Mouse (Mus musculus) embryonic facial prominence, embryonic 10.5 days (tissue): ENCODE results near the gene Rab31. TPM values are rescaled to one million over a fixed set of nuclear protein-coding genes. Genes with fewer than 3 reads are reported as not detected.
A peak's percentile ranks its signal among the peaks of the same experiment; 100 is the strongest.

Experiments
- DNase-seq: peaks from one replicate; pipeline ENCODE4 v3.0.0-alpha.2; 2017; ENCODE audit warnings: low spot score
- H3K27ac ChIP-seq: fragments of 300-500 bp; sonication (generic); replicated peaks from 2 replicates; pipeline ENCODE4 v1.5.1; 2016; ENCODE audit warnings: mild to moderate bottlenecking
- H3K27me3 ChIP-seq: fragments of 300-500 bp; sonication (generic); replicated peaks from 2 replicates; pipeline ENCODE4 v1.6.1; 2016; ENCODE audit warnings: low read depth, mild to moderate bottlenecking; ENCODE audit not compliant: poor library complexity, severe bottlenecking
- H3K36me3 ChIP-seq: fragments of 300-500 bp; sonication (generic); replicated peaks from 2 replicates; pipeline ENCODE4 v1.6.1; 2016; ENCODE audit warnings: mild to moderate bottlenecking, moderate library complexity
- H3K4me1 ChIP-seq: fragments of 300-500 bp; sonication (generic); 2 replicates; pipeline ENCODE4 v1.6.1; 2016
- H3K4me3 ChIP-seq: fragments of 300-500 bp; sonication (generic); 2 replicates; pipeline ENCODE4 v1.5.1; 2016; ENCODE audit warnings: mild to moderate bottlenecking, moderate library complexity
- H3K9me3 ChIP-seq: fragments of 300-500 bp; sonication (generic); 2 replicates; pipeline ENCODE4 v1.6.1; 2016; ENCODE audit warnings: mild to moderate bottlenecking
- WGBS: fragments of 180-500 bp; shearing (Covaris S2); methylation state at CpG from one replicate; pipeline ENCODE4 v1.1.7; 2016; 5-methylcytosine and 5-hydroxymethylcytosine counted together
- polyA plus RNA-seq: library from polyadenylated mRNA; unstranded; fragments of >200 nt; fragmentation: Nextera tagmentation; extraction: Ambion mirVana; gene quantifications from 2 replicates; pipeline ENCODE4 v1.2.1, GENCODE M21; 2016

Gene Rab31
- polyA plus RNA-seq, 1 experiment from 2014 or later, result 58.7 TPM

DNA sequence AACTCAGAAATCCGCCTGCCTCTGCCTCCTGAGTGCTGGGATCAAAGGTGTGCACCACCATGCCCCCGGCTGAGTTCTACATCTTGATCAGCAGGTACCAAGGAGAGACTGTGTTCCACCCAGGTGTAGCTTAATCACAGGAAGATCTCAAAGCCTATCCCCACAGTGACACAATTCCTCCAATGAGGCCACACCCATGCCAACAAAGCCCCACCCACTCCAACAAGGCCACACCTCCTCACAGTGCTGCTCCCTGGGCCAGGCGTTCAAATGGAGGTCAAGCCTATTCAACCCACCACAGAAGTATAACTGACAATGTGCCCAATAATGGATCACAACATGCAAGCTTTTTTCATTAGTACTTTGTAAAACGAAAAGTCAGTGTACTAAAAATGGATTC lies 4.9 kb upstream of the Rab31 start:
- Histone ChIP-seq H3K27me3 (peaks cover 8% of the 10 kb centered on the region), H3K27ac (no peak overlapping the region), H3K36me3 (no peaks in the 10 kb centered on the region), H3K9me3 (no peaks in the 10 kb centered on the region), H3K4me1 (peaks cover 20% of the 10 kb centered on the region), H3K4me3 (no peak overlapping the region)
- 88% methylated on average over 4 of the region's 4 CpGs for WGBS
- DNase-seq, result no peak

DNA sequence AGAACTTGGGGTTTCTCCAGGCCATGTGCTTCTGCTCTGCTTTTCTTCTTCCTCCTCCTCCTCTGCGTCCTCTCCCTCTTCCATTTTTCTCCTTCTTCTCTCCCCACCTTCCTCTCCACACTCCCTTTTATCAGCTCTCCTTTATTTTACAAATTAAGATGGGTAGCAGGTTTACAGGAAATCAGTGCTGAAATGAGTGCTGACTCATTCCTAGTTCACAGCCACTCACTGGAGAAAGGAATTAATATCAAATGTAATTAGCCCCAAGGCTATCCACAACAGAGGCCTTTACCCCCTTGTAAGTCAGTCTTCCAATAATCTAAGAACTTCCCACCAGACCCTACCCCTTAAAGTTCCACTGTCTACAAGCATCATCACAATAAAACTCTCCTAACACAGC lies 3.7 kb upstream of the Rab31 start:
- H3K36me3 ChIP-seq, result no peaks in the 10 kb centered on the region
- 62% methylated on average over 1 of the region's 1 CpGs for WGBS
- H3K27me3 ChIP-seq, result peaks cover 15% of the 10 kb centered on the region
- H3K9me3 ChIP-seq, result no peaks in the 10 kb centered on the region
- DNase-seq, result no peak
- no peak overlapping the region for H3K27ac ChIP-seq
- H3K4me3 ChIP-seq, result no peak overlapping the region
- H3K4me1 ChIP-seq, result peaks cover 22% of the 10 kb centered on the region

GRCm38 (mm10) chr17:65774439-65774838 lies 1.9 kb upstream of the Rab31 start:
- no peak for DNase-seq
- Histone ChIP-seq H3K27ac (no peak overlapping the region), H3K4me3 (no peak overlapping the region), H3K27me3 (peaks cover 22% of the 10 kb centered on the region), H3K9me3 (no peaks in the 10 kb centered on the region), H3K36me3 (no peaks in the 10 kb centered on the region), H3K4me1 (peaks cover 34% of the 10 kb centered on the region)
- 59% methylated on average over 7 of the region's 7 CpGs for WGBS

DNA sequence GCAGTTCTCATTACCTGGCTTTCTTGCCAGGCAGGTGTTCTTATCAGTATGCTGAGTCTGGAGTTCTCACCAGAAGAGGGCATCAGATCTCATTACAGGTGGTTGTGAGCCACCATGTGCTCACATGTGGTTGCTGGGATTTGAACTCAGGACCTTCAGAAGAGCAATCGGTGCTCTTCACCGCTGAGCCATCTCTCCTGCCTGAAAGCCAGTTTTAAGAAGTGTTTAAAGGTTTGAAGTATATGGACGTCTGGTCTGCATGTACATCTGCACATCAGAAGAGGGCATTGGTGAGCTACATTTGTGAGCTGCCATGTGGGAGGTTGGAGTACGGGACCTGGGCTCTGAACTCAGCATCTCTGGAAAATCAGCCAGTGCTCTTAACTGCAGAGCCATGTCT lies 1.1 kb upstream of the Rab31 start:
- no peak for DNase-seq
- H3K36me3 ChIP-seq, result no peaks in the 10 kb centered on the region
- H3K4me1 ChIP-seq, result peaks cover 43% of the 10 kb centered on the region
- H3K9me3 ChIP-seq, result no peaks in the 10 kb centered on the region
- no peak overlapping the region for H3K4me3 ChIP-seq
- H3K27ac ChIP-seq, result no peak overlapping the region
- H3K27me3 ChIP-seq, result peaks cover 22% of the 10 kb centered on the region
- WGBS, result 65% methylated on average over 4 of the region's 4 CpGs

- H3K4me1 ChIP-seq, result peaks cover 48% of the 10 kb centered on the region
Measured at GRCm38 (mm10) chr17:65770982-65771915, 1.3 kb downstream of the Rab31 start.

GRCm38 (mm10) chr17:65768486-65768885 lies 4.1 kb downstream of the Rab31 start:
- Histone ChIP-seq H3K4me1 (peaks cover 45% of the 10 kb centered on the region), H3K4me3 (no peak overlapping the region), H3K27me3 (peaks cover 16% of the 10 kb centered on the region), H3K9me3 (no peaks in the 10 kb centered on the region), H3K27ac (no peak overlapping the region), H3K36me3 (peaks cover 17% of the 10 kb centered on the region)
- WGBS, result 81% methylated on average over 5 of the region's 5 CpGs
- DNase-seq, result no peak

More at GRCm38 (mm10) chr17:65770982-65771915, 1.3 kb downstream of the Rab31 start:
- H3K27ac ChIP-seq, result peak overlapping the region; percentile 91
- H3K27me3 ChIP-seq, result peaks cover 22% of the 10 kb centered on the region
- DNase-seq, result peak; percentile 23
- H3K36me3 ChIP-seq, result peaks cover 4% of the 10 kb centered on the region
- WGBS, result 22% methylated on average over 17 of the region's 17 CpGs
- no peaks in the 10 kb centered on the region for H3K9me3 ChIP-seq
- H3K4me3 ChIP-seq, result peak overlapping the region; percentile 88

GRCm38 (mm10) chr17:65763221-65763620 lies 9.3 kb downstream of the Rab31 start:
- peaks cover 1% of the 10 kb centered on the region for H3K4me1 ChIP-seq
- H3K36me3 ChIP-seq, result peaks cover 47% of the 10 kb centered on the region
- DNase-seq, result no peak
- 96% methylated on average over 14 of the region's 14 CpGs for WGBS
- no peaks in the 10 kb centered on the region for H3K9me3 ChIP-seq
- H3K4me3 ChIP-seq, result no peak overlapping the region
- H3K27me3 ChIP-seq, result no peaks in the 10 kb centered on the region
- no peak overlapping the region for H3K27ac ChIP-seq

DNA sequence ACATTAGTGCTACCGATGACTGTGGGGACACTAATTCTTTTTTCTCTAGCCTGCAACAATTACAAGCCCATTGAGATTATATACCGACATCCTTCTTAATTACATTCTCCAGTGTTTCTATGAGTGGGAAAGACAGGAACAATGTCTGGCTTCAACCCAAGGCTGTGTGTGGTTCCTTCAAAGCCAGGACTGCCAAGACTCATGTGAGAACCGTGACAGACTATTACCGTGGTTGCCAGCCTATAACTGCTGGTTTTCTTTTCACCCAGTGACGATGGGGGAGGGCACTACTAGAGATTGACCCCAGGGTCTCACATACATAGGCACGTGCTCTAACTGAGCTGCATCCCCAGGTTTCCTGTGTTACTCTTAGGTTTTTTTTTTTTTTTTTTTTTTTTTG lies 15.4 kb downstream of the Rab31 start:
- H3K4me3 ChIP-seq, result no peak overlapping the region
- H3K9me3 ChIP-seq, result peaks cover 4% of the 10 kb centered on the region; the same call in 1 of the 2 replicates
- H3K27me3 ChIP-seq, result no peaks in the 10 kb centered on the region
- no peak overlapping the region for H3K27ac ChIP-seq
- no peaks in the 10 kb centered on the region for H3K4me1 ChIP-seq
- H3K36me3 ChIP-seq, result peaks cover 54% of the 10 kb centered on the region
- DNase-seq, result no peak
- WGBS, result 85% methylated on average over 6 of the region's 6 CpGs

- H3K36me3 ChIP-seq, result peaks cover 52% of the 10 kb centered on the region
- H3K9me3 ChIP-seq, result peaks cover 4% of the 10 kb centered on the region; the same call in 1 of the 2 replicates
- no peak for DNase-seq
- no peaks in the 10 kb centered on the region for H3K4me1 ChIP-seq
- WGBS, result 87% methylated on average over 3 of the region's 3 CpGs
- no peak overlapping the region for H3K27ac ChIP-seq
- no peaks in the 10 kb centered on the region for H3K27me3 ChIP-seq
- no peak overlapping the region for H3K4me3 ChIP-seq
Measured at GRCm38 (mm10) chr17:65755857-65756256, 16.7 kb downstream of the Rab31 start.

GRCm38 (mm10) chr17:65753130-65753529 lies 19.4 kb downstream of the Rab31 start:
- peaks cover 35% of the 10 kb centered on the region for H3K36me3 ChIP-seq
- H3K9me3 ChIP-seq, result peaks cover 4% of the 10 kb centered on the region; the same call in 1 of the 2 replicates
- no peaks in the 10 kb centered on the region for H3K27me3 ChIP-seq
- DNase-seq, result no peak
- H3K4me3 ChIP-seq, result no peak overlapping the region
- no peak overlapping the region for H3K27ac ChIP-seq
- WGBS, result 94% methylated on average over 6 of the region's 6 CpGs
- no peaks in the 10 kb centered on the region for H3K4me1 ChIP-seq

DNA sequence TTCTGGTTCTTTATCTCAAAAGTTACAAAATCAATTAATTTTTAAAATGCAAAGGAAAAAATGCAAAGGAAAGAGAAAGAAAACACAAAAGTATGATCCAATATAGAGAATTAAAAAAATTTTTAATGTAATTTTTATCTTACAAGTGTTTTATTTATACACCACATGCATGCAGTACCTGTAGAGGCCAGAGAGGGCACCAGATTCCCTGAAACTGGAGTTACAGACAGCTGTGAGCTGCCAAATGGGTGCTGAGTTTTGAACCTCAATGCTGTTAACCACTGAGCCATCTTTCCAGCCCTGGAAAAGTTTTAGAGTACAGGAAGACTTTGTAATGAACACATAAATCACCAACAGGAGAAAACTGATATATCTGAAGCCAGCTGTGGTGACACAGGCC lies 22.3 kb downstream of the Rab31 start:
- no peak for DNase-seq
- Histone ChIP-seq H3K27me3 (no peaks in the 10 kb centered on the region), H3K36me3 (peaks cover 26% of the 10 kb centered on the region), H3K27ac (no peak overlapping the region), H3K4me3 (no peak overlapping the region), H3K9me3 (peaks cover 4% of the 10 kb centered on the region; the same call in 1 of the 2 replicates), H3K4me1 (no peaks in the 10 kb centered on the region)

DNA sequence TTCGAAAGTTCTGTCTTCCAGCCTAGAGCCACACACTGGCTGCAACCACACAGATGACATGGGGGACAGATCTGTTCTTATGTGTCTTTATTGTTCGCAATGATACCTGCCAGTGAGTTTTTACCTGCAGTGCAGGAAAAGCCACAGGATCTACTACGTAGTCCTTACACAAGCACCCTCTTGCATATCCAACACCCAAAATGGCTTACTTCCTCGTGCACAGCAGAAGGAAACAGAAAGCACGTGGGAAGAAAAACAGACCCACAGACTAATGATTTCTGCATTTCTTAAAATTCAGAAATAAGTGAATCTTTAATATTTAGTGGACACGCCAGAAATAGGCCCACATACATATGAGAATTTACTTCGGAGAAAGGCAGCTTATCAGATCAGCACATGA lies 22.7 kb downstream of the Rab31 start:
- no peak for DNase-seq
- no peak overlapping the region for H3K4me3 ChIP-seq
- WGBS, result 92% methylated on average over 7 of the region's 7 CpGs

GRCm38 (mm10) chr17:65748997-65749396 lies 23.6 kb downstream of the Rab31 start:
- H3K36me3 ChIP-seq, result peaks cover 28% of the 10 kb centered on the region
- no peak for DNase-seq
- WGBS, result 89% methylated on average over 6 of the region's 6 CpGs

More for the DNA sequence above, 22.7 kb downstream of the Rab31 start:
- H3K9me3 ChIP-seq, result peaks cover 8% of the 10 kb centered on the region; the same call in 1 of the 2 replicates
- H3K27ac ChIP-seq, result no peak overlapping the region
- H3K4me1 ChIP-seq, result no peaks in the 10 kb centered on the region
- H3K36me3 ChIP-seq, result peaks cover 27% of the 10 kb centered on the region
- no peaks in the 10 kb centered on the region for H3K27me3 ChIP-seq

More at GRCm38 (mm10) chr17:65748997-65749396, 23.6 kb downstream of the Rab31 start:
- H3K4me3 ChIP-seq, result no peak overlapping the region
- no peaks in the 10 kb centered on the region for H3K27me3 ChIP-seq
- no peak overlapping the region for H3K27ac ChIP-seq
- H3K4me1 ChIP-seq, result no peaks in the 10 kb centered on the region
- peaks cover 8% of the 10 kb centered on the region; the same call in 1 of the 2 replicates for H3K9me3 ChIP-seq
